Mouse (Mus musculus): ENCODE results near the gene Rps21.

Rps21 gene

DNA sequence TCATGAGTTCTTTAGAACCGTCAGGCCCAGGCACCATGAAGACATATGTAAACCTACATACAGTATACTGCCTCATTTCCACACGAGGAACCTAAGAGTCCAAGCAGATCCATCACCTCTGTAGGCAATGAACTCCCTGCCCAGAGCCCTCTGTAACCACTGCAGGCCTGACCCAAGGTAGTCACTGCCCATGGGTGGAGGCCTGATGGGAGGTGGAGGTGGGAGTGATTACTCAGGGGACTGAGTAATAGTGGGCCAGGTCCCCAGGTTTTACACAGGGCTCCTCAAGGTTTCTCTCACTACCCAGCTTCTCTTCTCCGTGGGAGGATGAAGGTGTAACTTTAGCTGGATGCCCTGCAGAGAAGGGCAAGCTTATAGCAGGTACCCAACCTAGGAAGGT, 28.0 kb upstream of the Rps21 start:
- no peak for DNase-seq (ENCODE audit: low spot score in 2 of 2)

GRCm38 (mm10) chr2:180230482-180230881, 26.7 kb upstream of the Rps21 start:
- DNase-seq (ENCODE audit: low spot score in 2 of 2), result no peak

- no peak for DNase-seq (ENCODE audit: low spot score in 2 of 2)
Measured at GRCm38 (mm10) chr2:180233101-180233904, 23.9 kb upstream of the Rps21 start.

GRCm38 (mm10) chr2:180234353-180234752, 22.8 kb upstream of the Rps21 start:
- no peak for DNase-seq (ENCODE audit: low spot score in 2 of 2)

DNA sequence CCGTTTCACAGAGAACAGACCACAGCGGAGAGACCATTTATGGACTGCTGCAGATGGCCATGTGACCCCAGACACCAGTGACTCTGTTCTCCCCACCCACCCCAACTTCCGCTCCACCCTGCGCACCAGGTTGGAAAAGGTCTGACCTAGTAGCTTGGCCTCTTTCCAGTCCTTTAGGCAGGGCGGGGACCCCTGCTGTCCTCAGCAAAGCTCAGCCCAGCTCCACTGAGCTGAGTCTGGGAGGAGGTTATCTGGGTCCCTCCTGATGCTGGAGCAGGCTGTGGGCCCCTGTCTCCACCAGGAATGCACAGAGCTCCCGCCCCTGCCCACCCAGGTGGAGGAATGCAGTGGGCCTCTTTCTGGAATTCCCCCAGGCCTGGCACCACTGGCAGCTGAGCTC, 22.2 kb upstream of the Rps21 start:
- DNase-seq (ENCODE audit: low spot score in 2 of 2), result no peak

- no peak for DNase-seq (ENCODE audit: low spot score in 2 of 2)
Measured at GRCm38 (mm10) chr2:180235788-180236187, 21.4 kb upstream of the Rps21 start.

- no peak for DNase-seq (ENCODE audit: low spot score in 2 of 2)
Measured at GRCm38 (mm10) chr2:180236500-180236899, 20.7 kb upstream of the Rps21 start.

- no peak for DNase-seq (ENCODE audit: low spot score in 2 of 2)
Measured at GRCm38 (mm10) chr2:180236930-180237329, 20.2 kb upstream of the Rps21 start.

- DNase-seq (ENCODE audit: low spot score in 2 of 2), result no peak
Measured at GRCm38 (mm10) chr2:180237601-180238345, 19.4 kb upstream of the Rps21 start.

DNA sequence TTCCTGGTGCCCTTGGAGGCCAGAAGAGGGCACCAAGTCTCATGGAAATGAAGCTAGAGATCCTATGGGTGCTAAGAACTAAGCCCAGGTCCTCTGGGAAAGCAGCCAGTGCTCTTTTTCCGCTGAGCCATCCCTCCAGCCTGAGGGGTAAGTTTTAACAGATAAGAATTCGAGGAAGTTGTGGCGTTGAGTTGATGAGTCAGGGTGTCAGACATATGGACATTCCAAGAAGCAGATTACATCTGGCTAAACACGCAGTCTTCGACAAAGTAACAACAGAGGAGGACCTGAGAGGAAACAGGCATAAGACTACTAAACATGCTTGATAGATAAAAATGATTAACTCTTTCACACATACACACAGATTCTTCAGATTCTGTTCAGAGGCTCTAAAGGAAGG, 18.6 kb upstream of the Rps21 start:
- DNase-seq (ENCODE audit: low spot score in 2 of 2), result no peak

DNA sequence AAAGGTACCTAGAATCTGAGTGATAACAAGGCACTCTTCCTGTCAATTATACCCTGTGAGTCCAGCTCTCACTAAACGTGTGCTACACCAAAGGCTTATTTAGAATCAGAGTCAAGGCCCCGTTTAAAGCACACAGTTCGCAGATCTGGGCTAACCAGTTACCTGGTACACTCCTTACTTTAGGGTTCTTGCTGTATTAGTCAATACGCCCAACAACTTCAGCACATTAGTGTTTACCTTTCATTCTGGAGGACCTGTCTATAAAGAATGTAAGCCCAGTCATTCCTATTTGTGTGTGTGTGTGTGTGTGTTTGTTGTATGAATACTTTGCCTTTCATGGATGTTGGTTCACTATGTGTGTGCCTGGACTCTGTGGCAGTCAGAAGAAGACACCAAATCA, 14.1 kb upstream of the Rps21 start:
- no peak for DNase-seq (ENCODE audit: low spot score in 2 of 2)

DNA sequence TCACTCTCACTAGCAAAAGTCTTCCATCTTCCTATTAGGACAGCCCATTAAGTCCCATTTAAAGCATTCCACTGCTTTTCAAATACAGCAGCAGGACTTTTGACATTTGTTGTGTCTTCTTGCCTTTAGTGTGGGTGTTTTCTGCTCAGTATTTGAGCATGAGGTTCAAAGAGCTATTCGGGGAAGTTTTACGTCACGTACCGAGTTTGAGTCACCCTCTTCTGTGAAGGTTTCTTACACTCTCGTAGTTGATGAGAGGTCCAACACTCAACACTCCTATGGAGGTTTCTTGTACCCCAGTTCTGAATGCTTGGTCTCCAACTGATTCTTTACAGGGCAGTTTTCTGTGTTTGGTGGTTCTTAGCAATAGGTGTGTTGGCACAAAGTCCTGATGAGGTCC, 9.3 kb upstream of the Rps21 start:
- no peak for DNase-seq (ENCODE audit: low spot score in 2 of 2)

GRCm38 (mm10) chr2:180248947-180249660, 8.1 kb upstream of the Rps21 start:
- DNase-seq (ENCODE audit: low spot score in 2 of 2), result no peak

- DNase-seq (ENCODE audit: low spot score in 2 of 2), result peak; percentile 55 to 82
Measured at GRCm38 (mm10) chr2:180250930-180251611, 6.1 kb upstream of the Rps21 start.

DNA sequence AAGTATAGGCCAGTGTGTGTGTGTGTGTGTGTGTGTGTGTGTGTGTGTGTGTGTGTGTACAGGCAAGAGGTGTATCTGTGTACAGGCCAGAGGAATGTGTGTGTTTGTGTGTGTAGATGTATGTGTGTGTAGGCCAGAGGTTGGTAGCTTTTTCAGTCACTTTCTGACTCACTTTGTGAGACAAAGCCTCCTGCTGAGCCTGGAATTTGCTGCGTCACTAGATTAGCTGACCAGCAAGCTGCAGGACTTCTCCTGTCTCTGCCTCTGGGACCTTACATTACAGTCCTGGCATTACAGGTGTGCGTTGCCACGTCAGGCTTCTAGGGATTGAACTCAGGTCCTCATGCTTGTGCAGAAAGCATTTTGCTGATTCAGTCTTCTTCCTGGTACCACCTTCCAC, 5.3 kb upstream of the Rps21 start:
- no peak for DNase-seq (ENCODE audit: low spot score in 2 of 2)

DNA sequence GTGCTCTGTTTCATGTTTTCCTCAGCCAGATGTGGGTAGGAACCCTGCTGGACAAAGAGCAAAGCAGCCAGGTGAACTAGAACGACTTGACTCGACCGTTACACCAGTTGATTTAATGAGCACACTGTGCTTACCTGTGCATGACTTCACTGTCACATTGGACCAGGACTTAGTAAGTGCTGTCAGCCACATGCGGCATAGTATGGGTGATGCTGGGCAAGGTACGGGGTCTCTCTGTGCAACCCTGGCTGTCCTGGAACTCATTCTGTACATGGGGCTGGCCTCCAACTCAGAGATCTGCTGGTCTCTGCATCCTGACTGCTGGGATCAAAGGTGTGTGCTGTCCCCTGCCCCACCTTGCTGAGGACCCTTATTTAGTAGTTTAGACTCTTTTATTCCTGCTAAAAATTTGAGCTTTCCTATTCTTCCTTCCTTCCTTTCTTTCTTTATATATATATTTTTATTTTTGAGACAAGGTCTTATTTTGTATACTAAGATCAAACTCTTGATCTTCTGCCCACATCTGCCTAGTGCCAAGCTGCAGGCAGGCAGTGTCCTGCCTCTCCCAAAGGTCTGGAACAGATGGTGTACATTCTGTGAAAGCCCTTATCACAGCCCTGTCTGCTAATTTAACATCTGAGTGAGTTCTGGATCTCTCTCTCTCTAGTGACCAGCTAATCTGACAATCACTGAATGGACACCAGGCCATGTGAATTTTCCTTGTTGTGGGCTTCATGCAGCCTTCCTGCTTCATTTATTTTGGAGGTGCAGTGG, 2.6 kb upstream of the Rps21 start:
- DNase-seq (ENCODE audit: low spot score in 2 of 2), result no peak

- DNase-seq (ENCODE audit: low spot score in 2 of 2), result no peak
Measured at GRCm38 (mm10) chr2:180255701-180256100, 1.5 kb upstream of the Rps21 start.

DNA sequence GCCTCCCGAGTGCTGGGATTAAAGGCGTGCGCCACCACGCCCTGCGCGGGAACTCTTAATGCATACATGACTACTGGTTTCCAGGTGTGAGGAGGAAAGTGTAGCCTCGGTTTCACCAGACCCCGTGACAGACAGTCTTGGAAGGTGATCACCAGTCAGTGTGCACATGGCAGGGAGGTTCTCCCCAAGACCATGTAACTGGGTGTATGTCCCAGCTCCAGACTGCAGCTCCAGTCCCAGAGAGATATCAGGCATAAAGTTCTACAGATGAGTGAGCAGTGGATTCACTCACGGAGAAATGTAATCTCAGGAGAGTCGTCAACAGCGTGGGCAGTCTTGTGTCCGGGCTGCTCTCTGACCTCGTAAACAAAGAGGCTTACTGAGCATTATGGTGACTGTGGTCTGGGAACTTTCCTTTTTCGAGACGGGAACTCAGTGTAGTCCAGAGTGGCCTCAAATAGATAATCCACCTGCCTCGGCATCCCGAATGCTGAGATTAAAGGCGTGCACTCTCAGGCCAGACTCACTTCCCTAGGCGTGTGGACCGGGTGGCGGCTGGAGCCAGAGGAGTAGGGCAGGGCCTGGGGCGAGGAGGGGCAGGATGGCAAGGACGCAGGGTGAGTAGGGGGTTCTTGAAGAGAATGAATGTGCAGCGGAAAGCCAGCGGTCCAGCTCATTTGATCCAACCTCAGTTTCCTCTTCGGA, 729 bp upstream of the Rps21 start:
- DNase-seq (ENCODE audit: low spot score in 2 of 2), result no peak

DNA sequence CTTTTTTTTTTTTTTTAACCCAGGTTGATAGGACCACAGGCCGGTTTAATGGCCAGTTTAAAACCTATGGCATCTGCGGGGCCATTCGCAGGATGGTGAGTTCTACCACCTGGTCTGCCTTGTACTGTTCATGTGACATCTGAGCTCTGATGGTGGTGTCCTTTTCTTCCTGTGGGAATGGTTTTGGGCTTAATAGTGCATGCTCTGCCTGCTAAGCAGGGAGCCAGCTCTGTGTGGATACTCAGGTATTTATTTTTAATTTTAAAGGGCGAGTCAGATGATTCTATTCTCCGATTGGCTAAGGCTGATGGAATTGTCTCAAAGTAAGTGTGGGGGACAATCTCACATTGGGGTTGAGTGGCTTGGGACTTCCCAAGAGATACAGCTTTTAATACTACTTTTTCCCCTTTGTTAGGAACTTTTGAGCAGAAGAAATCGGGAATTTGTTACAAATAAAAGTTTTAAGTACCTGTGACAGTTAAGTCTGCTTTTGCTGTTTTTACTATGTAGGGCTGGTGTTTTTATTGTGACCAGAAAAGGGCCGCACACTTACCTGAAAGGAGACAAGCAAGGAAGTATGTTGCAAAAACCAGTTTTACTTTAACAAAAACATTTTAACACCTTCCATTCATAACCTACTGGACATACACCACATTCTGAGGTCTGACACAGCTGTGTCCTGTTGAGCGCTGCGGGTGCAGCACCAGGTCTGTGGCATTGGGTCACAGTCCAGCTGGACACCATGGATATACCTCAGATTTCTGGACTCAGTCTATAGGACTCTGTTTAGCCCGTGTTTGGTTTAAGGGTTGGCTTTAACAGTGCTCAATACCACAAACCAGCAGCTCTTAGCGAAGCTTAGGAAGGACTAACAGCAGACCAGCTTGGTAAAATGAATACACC, 1.0 kb downstream of the Rps21 start:
- no peak for DNase-seq (ENCODE audit: low spot score in 2 of 2)

Data from thymus, postnatal 10 days (tissue).